Mouse (Mus musculus): ENCODE results near the gene Olfr221.
"Not testable (repeated sequence)": the region's sequence is repeated elsewhere in the genome, so short reads cannot be mapped to it uniquely, and the experiment has no call there.

Olfr221 gene

GRCm38 (mm10) chr14:52042359-52042758 lies at the start of gene Olfr221:
Gene Olfr221, minus strand, starts transcription at chr14:52042459.
- not testable (repeated sequence) for ATAC-seq (ENCODE audit: low TSS enrichment)

- ATAC-seq (ENCODE audit: low TSS enrichment) = no peak
Observed at GRCm38 (mm10) chr14:52083083-52083482, 40.8 kb upstream of the Olfr221 start.

GRCm38 (mm10) chr14:52071599-52072137 lies 29.4 kb upstream of the Olfr221 start:
- ATAC-seq (ENCODE audit: low TSS enrichment) = no peak

- no peak for ATAC-seq (ENCODE audit: low TSS enrichment)
Observed at GRCm38 (mm10) chr14:52066135-52066534, 23.9 kb upstream of the Olfr221 start.

- ATAC-seq (ENCODE audit: low TSS enrichment) = no peak
Observed at GRCm38 (mm10) chr14:52061798-52062197, 19.5 kb upstream of the Olfr221 start.

- ATAC-seq (ENCODE audit: low TSS enrichment) = no peak
Observed at GRCm38 (mm10) chr14:52060800-52061199, 18.5 kb upstream of the Olfr221 start.

- ATAC-seq (ENCODE audit: low TSS enrichment) = no peak
Observed at GRCm38 (mm10) chr14:52059982-52060381, 17.7 kb upstream of the Olfr221 start.

- ATAC-seq (ENCODE audit: low TSS enrichment) = not testable (repeated sequence)
Observed at GRCm38 (mm10) chr14:52052720-52053119, 10.5 kb upstream of the Olfr221 start.

- no peak for ATAC-seq (ENCODE audit: low TSS enrichment)
Observed at GRCm38 (mm10) chr14:52045966-52046565, 3.8 kb upstream of the Olfr221 start.

- peak; percentile 83 for ATAC-seq (ENCODE audit: low TSS enrichment)
Observed at GRCm38 (mm10) chr14:52044901-52045678, 2.8 kb upstream of the Olfr221 start.

- ATAC-seq (ENCODE audit: low TSS enrichment) = no peak
Observed at GRCm38 (mm10) chr14:52043446-52043845, 1.2 kb upstream of the Olfr221 start.

- ATAC-seq (ENCODE audit: low TSS enrichment) = no peak
Observed at GRCm38 (mm10) chr14:52039332-52039731, 2.9 kb downstream of the Olfr221 start.

GRCm38 (mm10) chr14:52035926-52036325 lies 6.3 kb downstream of the Olfr221 start:
- no peak for ATAC-seq (ENCODE audit: low TSS enrichment)

GRCm38 (mm10) chr14:52026342-52026741 lies 15.9 kb downstream of the Olfr221 start:
- no peak for ATAC-seq (ENCODE audit: low TSS enrichment)

GRCm38 (mm10) chr14:52024133-52024532 lies 18.1 kb downstream of the Olfr221 start:
- ATAC-seq (ENCODE audit: low TSS enrichment) = no peak

- ATAC-seq (ENCODE audit: low TSS enrichment) = peak; percentile 8; the same call in 1 of the 2 replicates
Observed at GRCm38 (mm10) chr14:52022709-52023459, 19.4 kb downstream of the Olfr221 start.

GRCm38 (mm10) chr14:52022244-52022708 lies 20.0 kb downstream of the Olfr221 start:
- ATAC-seq (ENCODE audit: low TSS enrichment) = no peak

GRCm38 (mm10) chr14:52021568-52022212 lies 20.6 kb downstream of the Olfr221 start:
- no peak for ATAC-seq (ENCODE audit: low TSS enrichment)

GRCm38 (mm10) chr14:52021138-52021529 lies 21.1 kb downstream of the Olfr221 start:
- no peak for ATAC-seq (ENCODE audit: low TSS enrichment)

- peak; percentile 38 for ATAC-seq (ENCODE audit: low TSS enrichment)
Observed at GRCm38 (mm10) chr14:52020486-52021137, 21.6 kb downstream of the Olfr221 start, which contains the start of gene Zfp219. Gene Zfp219, minus strand, starts transcription at chr14:52020733.

Data from frontal cortex, adult (tissue).